Mouse (Mus musculus) intestine, postnatal 0 days (tissue): Measurements from ENCODE around the gene Cyp2c67. TPM values are rescaled to one million over a fixed set of nuclear protein-coding genes. Genes with fewer than 3 reads are reported as not detected.
"Not testable (repeated sequence)": the region's sequence is repeated elsewhere in the genome, so short reads cannot be mapped to it uniquely, and the experiment has no call there.

Source experiments
- ATAC-seq: fragments of 200-750 bp; cut with Nextera tagmentation; 2 replicates; pipeline ENCODE4 v1.8.0; 2017; ENCODE audit warnings: mild to moderate bottlenecking, moderate TSS enrichment, moderate library complexity
- H3K27ac ChIP-seq: fragments of 300-500 bp; sonication (generic); 2 replicates; pipeline ENCODE4 v1.5.1; 2014; ENCODE audit warnings: mild to moderate bottlenecking, low read depth, low read length, moderate library complexity
- H3K27me3 ChIP-seq: fragments of 300-500 bp; sonication (generic); replicated peaks from 2 replicates; pipeline ENCODE4 v1.6.1; 2014; ENCODE audit warnings: low read length, mixed read lengths; ENCODE audit not compliant: control insufficient read depth, insufficient read depth
- H3K36me3 ChIP-seq: fragments of 300-500 bp; sonication (generic); 2 replicates; pipeline ENCODE4 v1.6.1; 2014; ENCODE audit warnings: mild to moderate bottlenecking, moderate library complexity; ENCODE audit not compliant: control insufficient read depth, insufficient read depth
- H3K4me1 ChIP-seq: fragments of 300-500 bp; sonication (generic); replicated peaks from 2 replicates; pipeline ENCODE4 v1.6.1; 2014; ENCODE audit warnings: antibody characterized with exemption, low read length, mixed read lengths; ENCODE audit not compliant: control insufficient read depth, insufficient read depth
- H3K4me2 ChIP-seq: fragments of 300-500 bp; sonication (generic); replicated peaks from 2 replicates; pipeline ENCODE4 v1.6.1; 2014; ENCODE audit warnings: low read depth, mild to moderate bottlenecking, moderate library complexity
- H3K4me3 ChIP-seq: fragments of 300-500 bp; sonication (generic); 2 replicates; pipeline ENCODE4 v1.5.1; 2014; ENCODE audit warnings: low read depth, low read length
- H3K9ac ChIP-seq: fragments of 300-500 bp; sonication (generic); 2 replicates; pipeline ENCODE4 v1.6.1; 2014; ENCODE audit warnings: mild to moderate bottlenecking, low read depth, low read length
- H3K9me3 ChIP-seq: fragments of 300-500 bp; sonication (generic); 2 replicates; pipeline ENCODE4 v1.6.1; 2016; ENCODE audit warnings: mixed run types; ENCODE audit not compliant: control insufficient read depth
- CTCF ChIP-seq: sonication (generic); IDR thresholded peaks from 2 replicates; pipeline ENCODE4 v1.5.1; 2016; ENCODE audit warnings: low read depth, mild to moderate bottlenecking, control low read depth, antibody characterized with exemption, moderate library complexity
- WGBS: fragments of 180-500 bp; shearing (Covaris S2); extraction: QIAGEN DNeasy Blood & Tissue Kit; methylation state at CpG from one replicate; pipeline ENCODE4 v1.1.7; 2014; 5-methylcytosine and 5-hydroxymethylcytosine counted together
- polyA plus RNA-seq: library from polyadenylated mRNA; unstranded; fragments of >200 nt; fragmentation: Nextera tagmentation; extraction: Ambion mirVana; gene quantifications from 2 replicates; pipeline ENCODE4 v1.2.1, GENCODE M21; 2015

Gene Cyp2c67
- 0.86 and 1.3 TPM in 2 replicates for polyA plus RNA-seq

DNA sequence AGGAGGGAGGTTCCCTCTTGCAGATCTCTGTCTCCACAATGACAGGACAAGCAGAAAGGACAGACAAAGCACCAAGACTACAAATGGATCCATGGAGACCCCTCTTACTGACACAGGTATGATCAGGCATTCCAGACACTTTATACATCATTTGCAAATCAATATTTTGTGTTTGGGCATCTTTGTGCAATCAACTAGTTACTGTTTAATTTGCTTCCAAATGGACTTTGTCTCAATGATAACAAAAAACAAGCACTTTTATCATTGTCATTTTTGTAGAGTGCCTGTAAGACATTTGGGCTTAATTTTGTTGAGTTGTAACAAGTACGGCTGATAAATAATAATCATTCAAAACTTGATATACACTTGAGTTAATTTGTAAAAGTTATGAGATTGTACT is at the start of gene Cyp2c67:
Gene Cyp2c67, minus strand, starts transcription at position 114 of the 400 bp plus-strand sequence.
- Histone ChIP-seq H3K9ac (no peak within 1 kb of the TSS), H3K4me2 (no peak within 1 kb of the TSS), H3K9me3 (no peaks in the 10 kb centered on the region), H3K27ac (no peak within 1 kb of the TSS), H3K27me3 (no peaks in the 10 kb centered on the region), H3K36me3 (no peaks in the 10 kb centered on the region), H3K4me3 (no peak within 1 kb of the TSS), H3K4me1 (no peaks in the 10 kb centered on the region)
- no peak for ATAC-seq
- 80% methylated on average over 1 of the region's 1 CpGs for WGBS
- TF ChIP-seq CTCF: no peak

DNA sequence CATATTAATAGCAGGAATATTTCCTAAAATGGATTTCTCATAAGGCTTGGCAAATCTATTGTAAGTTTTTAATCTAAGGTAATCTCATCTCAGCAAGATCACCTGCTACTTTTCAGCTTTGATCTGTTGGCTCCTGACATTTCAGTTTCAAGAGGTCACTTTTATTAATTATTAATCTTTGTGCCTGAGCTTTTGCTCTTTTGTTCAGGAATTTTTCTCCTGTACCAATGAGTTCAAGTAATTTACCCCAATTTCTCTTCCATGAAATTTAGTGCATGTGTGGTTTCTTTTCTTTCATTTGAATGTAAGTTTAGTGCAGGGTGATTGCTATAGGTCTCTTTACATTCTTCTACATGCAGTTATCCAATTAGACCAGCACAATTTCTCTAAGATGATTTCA is 16.8 kb upstream of the Cyp2c67 start:
- not testable (repeated sequence) for H3K36me3 ChIP-seq, H3K9me3 ChIP-seq, H3K27ac ChIP-seq, H3K4me1 ChIP-seq, H3K4me3 ChIP-seq, H3K4me2 ChIP-seq, H3K9ac ChIP-seq, ATAC-seq, H3K27me3 ChIP-seq

DNA sequence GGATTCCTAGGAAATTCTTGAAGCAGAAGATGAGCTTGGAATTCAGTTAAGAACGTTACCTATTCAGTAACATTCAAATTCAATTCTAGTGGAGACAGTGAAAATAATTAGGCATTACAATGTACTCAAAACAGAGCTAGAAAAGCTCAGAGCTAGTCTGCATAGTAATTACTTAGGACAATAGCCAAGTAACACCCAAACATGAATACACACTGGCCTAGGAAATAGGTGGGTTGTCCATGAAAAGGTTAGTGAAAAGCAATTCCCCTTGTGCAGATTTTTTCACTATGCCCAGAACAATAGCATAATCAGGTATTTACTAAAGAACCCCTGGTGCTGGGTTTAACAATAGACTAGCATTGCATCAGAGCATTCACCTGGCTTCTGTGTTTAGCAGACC is 3.5 kb upstream of the Cyp2c67 start:
- no peak for ATAC-seq
- Histone ChIP-seq H3K9ac (no peak overlapping the region), H3K9me3 (no peaks in the 10 kb centered on the region), H3K36me3 (no peaks in the 10 kb centered on the region), H3K4me3 (no peak overlapping the region), H3K4me2 (no peak overlapping the region), H3K4me1 (no peaks in the 10 kb centered on the region), H3K27ac (no peak overlapping the region), H3K27me3 (no peaks in the 10 kb centered on the region)
- 76% methylated on average over 1 of the region's 1 CpGs for whole genome bisulfite sequencing
- no peak for TF ChIP-seq CTCF

DNA sequence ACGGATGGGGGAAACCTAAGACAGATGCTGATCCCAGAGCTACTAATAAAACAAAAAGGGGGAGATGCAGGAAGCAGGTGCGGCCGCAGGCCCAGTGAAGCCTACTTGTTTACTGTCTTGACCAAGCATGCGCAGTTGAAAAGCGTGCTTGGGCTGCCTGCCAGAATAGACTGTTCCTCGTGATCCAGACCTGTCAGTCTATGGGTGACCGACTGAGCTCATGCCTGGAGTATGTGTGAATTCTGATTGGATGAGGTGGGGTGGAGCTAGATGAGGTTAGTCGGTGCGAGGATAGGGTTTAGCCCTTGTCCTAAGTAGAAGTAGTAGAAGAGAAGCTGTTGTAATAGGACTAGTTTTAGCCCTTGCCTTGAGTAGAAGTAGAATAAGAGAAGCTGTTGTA is 1.3 kb downstream of the Cyp2c67 start:
- Histone ChIP-seq H3K27me3 (no peaks in the 10 kb centered on the region), H3K4me1 (no peaks in the 10 kb centered on the region), H3K4me3 (no peak overlapping the region), H3K36me3 (no peaks in the 10 kb centered on the region), H3K9me3 (no peaks in the 10 kb centered on the region), H3K9ac (no peak overlapping the region), H3K4me2 (no peak overlapping the region), H3K27ac (no peak overlapping the region)
- WGBS: 92% methylated on average over 9 of the region's 9 CpGs
- no peak for TF ChIP-seq CTCF
- no peak for ATAC-seq

DNA sequence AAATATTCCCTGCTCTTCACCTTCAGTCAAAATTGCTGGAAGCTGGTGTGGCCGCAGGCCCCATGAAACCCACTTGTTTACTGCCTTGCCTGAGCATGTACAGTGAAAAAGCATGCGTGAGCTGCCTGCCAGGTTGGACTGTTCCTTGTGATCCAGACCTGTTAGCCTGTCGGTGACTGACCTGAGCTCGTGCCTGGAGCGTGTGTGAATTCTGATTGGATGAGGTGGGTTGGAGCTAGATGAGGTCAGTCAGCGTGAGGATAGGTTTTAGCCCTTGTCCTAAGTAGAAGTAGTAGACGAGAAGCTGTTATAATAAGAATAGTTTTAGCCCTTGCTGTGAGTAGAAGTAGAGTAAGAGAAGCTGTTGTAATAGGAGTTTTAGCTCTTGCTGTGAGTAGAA is 4.3 kb downstream of the Cyp2c67 start:
- not testable (repeated sequence) for H3K27ac ChIP-seq, H3K4me3 ChIP-seq, H3K4me1 ChIP-seq, ATAC-seq, H3K36me3 ChIP-seq, H3K4me2 ChIP-seq, H3K9me3 ChIP-seq, H3K27me3 ChIP-seq, H3K9ac ChIP-seq
- WGBS: 88% methylated on average over 7 of the region's 7 CpGs

Other genes with a start within 250 kb of the Cyp2c67 start
- gene Cyp2c38, start 186.0 kb downstream of the Cyp2c67 start, polyA plus RNA-seq: not detected in 2 replicates
- not detected in 2 replicates for gene Cyp2c39, start 138.2 kb downstream of the Cyp2c67 start, polyA plus RNA-seq
- 99.5 and 101 TPM in 2 replicates for gene Cyp2c68, start 92.0 kb upstream of the Cyp2c67 start, polyA plus RNA-seq
- gene Cyp2c40, start 163.8 kb upstream of the Cyp2c67 start, polyA plus RNA-seq: 0.18 and 0.30 TPM in 2 replicates
- not detected in 2 replicates for gene Cyp2c69, start 237.7 kb upstream of the Cyp2c67 start, polyA plus RNA-seq